Mouse (Mus musculus) C2C12 (cell line): ENCODE measurements around the gene AI413582.
A peak's percentile ranks its signal among the peaks of the same experiment; 100 is the strongest.

Source experiments
- CEBPB ChIP-seq: IDR thresholded peaks from one replicate; pipeline ENCODE4 v1.6.1; 2011; ENCODE audit warnings: low read depth, mild to moderate bottlenecking, control low read depth, moderate library complexity
- CTCF ChIP-seq: IDR thresholded peaks from one replicate; pipeline ENCODE4 v1.5.1; 2011; ENCODE audit not compliant: control insufficient read depth, insufficient read depth, insufficient read length
- FOSL1 ChIP-seq: IDR thresholded peaks from one replicate; pipeline ENCODE4 v1.8.0; 2011; ENCODE audit warnings: mild to moderate bottlenecking, low read length; ENCODE audit not compliant: poor library complexity, insufficient read depth, severe bottlenecking
- MAX ChIP-seq: IDR thresholded peaks from one replicate; pipeline ENCODE4 v1.6.1; 2011; ENCODE audit warnings: mild to moderate bottlenecking, control low read depth
- MYOD1 ChIP-seq: IDR thresholded peaks from one replicate; pipeline ENCODE4 v1.6.1; 2011; ENCODE audit warnings: low read depth; ENCODE audit not compliant: control insufficient read depth, insufficient read length
- MYOG ChIP-seq: IDR thresholded peaks from one replicate; pipeline ENCODE4 v1.6.1; 2011; ENCODE audit not compliant: control insufficient read depth, insufficient read length; ENCODE audit errors: extremely low read depth
- USF1 ChIP-seq: IDR thresholded peaks from one replicate; pipeline ENCODE4 v1.6.1; 2011; ENCODE audit warnings: low read depth, mild to moderate bottlenecking, control low read depth, moderate library complexity

- TF ChIP-seq CTCF (no peak), MAX (no peak), CEBPB (no peak), USF1 (no peak), MYOG (no peak), MYOD1 (peak; percentile 44), FOSL1 (no peak)
Measured at GRCm38 (mm10) chr17:27557927-27558661, 7.5 kb downstream of the AI413582 start.
